8 mouse cellular contexts compared by ENCODE assay signal in genomic region chr13:74807446-74808151, GRCm38 (mm10). TPM values are rescaled to one million over a fixed set of nuclear protein-coding genes. Genes with fewer than 3 reads are reported as not detected.
DNase-seq lines count a peak whose midpoint lies in the region; ATAC-seq and TF ChIP-seq lines count a peak whose summit lies in the region.

No protein-coding gene starts in this region.

- peak overlapping the region; percentile 55 for H3K9ac ChIP-seq in hindbrain, postnatal 0 days (replicated peaks; ENCODE audit: low read length)
- peak overlapping the region; percentile 78 for H3K9ac ChIP-seq in liver, embryonic 13.5 days
- H3K9ac ChIP-seq in stomach, postnatal 0 days (ENCODE audit: low read length), result peak overlapping the region; percentile 83

- H3K9me3 ChIP-seq in hindbrain, postnatal 0 days (ENCODE audit: low read length), result no peaks in the 10 kb centered on the region
- no peaks in the 10 kb centered on the region for H3K9me3 ChIP-seq in liver, embryonic 13.5 days (replicated peaks)
- no peaks in the 10 kb centered on the region for H3K9me3 ChIP-seq in stomach, postnatal 0 days (ENCODE audit: control insufficient read depth, low read length)

- WGBS in hindbrain, postnatal 0 days, result under 1% methylated on average over 29 of the region's 31 CpGs
- 1% methylated on average over 31 of the region's 31 CpGs for WGBS in liver, embryonic 13.5 days (ENCODE audit: insufficient replicate concordance)
- under 1% methylated on average over 31 of the region's 31 CpGs for WGBS in stomach, postnatal 0 days

- DNase-seq in 416B (ENCODE audit: low read depth), result peak; percentile 89
- peak; percentile 34 for DNase-seq in WW6 (ENCODE audit: low read depth, low spot score)
- peak; percentile 76 for DNase-seq in gastrocnemius, postnatal 10 days
- peak; percentile 55 for DNase-seq in hindbrain, postnatal 0 days (ENCODE audit: low spot score)
- peak; percentile 75 for DNase-seq in liver, embryonic 13.5 days
- peak; percentile 85 for DNase-seq in stomach, postnatal 0 days (ENCODE audit: low spot score)

- no peak for TF ChIP-seq POLR2A in cortical plate, adult 2 months (IDR thresholded peaks at IDR 0.05; ENCODE audit: extremely low read depth, insufficient read depth, low read length)
- peak; percentile 93 for TF ChIP-seq POLR2A in myocyte (IDR thresholded peaks at IDR 0.05; ENCODE audit: insufficient read length, low read depth)

- peak overlapping the region; percentile 100 for H3K4me2 ChIP-seq in hindbrain, postnatal 0 days (ENCODE audit: low read depth, low read length)
- H3K4me2 ChIP-seq in liver, embryonic 13.5 days, result peak overlapping the region; percentile 96
- peak overlapping the region; percentile 89 for H3K4me2 ChIP-seq in myocyte (ENCODE audit: low read depth)
- peak overlapping the region; percentile 81 for H3K4me2 ChIP-seq in stomach, postnatal 0 days (replicated peaks; ENCODE audit: low read depth)

- TF ChIP-seq EP300 in stomach, postnatal 0 days (optimal IDR thresholded peaks at IDR 0.05), result no peak

- no peaks in the 10 kb centered on the region for H3K4me1 ChIP-seq in cortical plate, adult 2 months (ENCODE audit: control insufficient read depth, insufficient read depth, low read length)
- H3K4me1 ChIP-seq in hindbrain, postnatal 0 days (ENCODE audit: insufficient read depth, low read length), result no peaks in the 10 kb centered on the region
- peaks cover 26% of the 10 kb centered on the region for H3K4me1 ChIP-seq in liver, embryonic 13.5 days (replicated peaks)
- H3K4me1 ChIP-seq in stomach, postnatal 0 days (replicated peaks; ENCODE audit: control insufficient read depth, insufficient read depth), result no peaks in the 10 kb centered on the region; the same call in 1 of the 2 replicates

- peak overlapping the region; percentile 44 for H3K4me3 ChIP-seq in cortical plate, adult 2 months (ENCODE audit: insufficient read depth, low read length)
- H3K4me3 ChIP-seq in hindbrain, postnatal 0 days (ENCODE audit: low read length), result peak overlapping the region; percentile 73
- peak overlapping the region; percentile 73 for H3K4me3 ChIP-seq in liver, embryonic 13.5 days (replicated peaks)
- peak overlapping the region; percentile 96 for H3K4me3 ChIP-seq in myocyte
- H3K4me3 ChIP-seq in stomach, postnatal 0 days (ENCODE audit: low read depth, low read length), result peak overlapping the region; percentile 80

- TF ChIP-seq CTCF in cortical plate, adult 2 months (IDR thresholded peaks at IDR 0.05; ENCODE audit: extremely low read depth, insufficient read depth, low read length), result no peak
- no peak for TF ChIP-seq CTCF in hindbrain, postnatal 0 days (IDR thresholded peaks at IDR 0.05; ENCODE audit: low read depth)
- no peak for TF ChIP-seq CTCF in stomach, postnatal 0 days (IDR thresholded peaks at IDR 0.05; ENCODE audit: low read depth)

- no peaks in the 10 kb centered on the region for H3K27me3 ChIP-seq in hindbrain, postnatal 0 days (ENCODE audit: insufficient read depth, low read length)
- no peaks in the 10 kb centered on the region for H3K27me3 ChIP-seq in liver, embryonic 13.5 days
- no peaks in the 10 kb centered on the region for H3K27me3 ChIP-seq in myocyte (ENCODE audit: control insufficient read depth, insufficient read depth, insufficient read length)
- no peaks in the 10 kb centered on the region for H3K27me3 ChIP-seq in stomach, postnatal 0 days (ENCODE audit: control insufficient read depth, insufficient read depth, low read length)

- H3K79me2 ChIP-seq in myocyte (ENCODE audit: control insufficient read depth, insufficient read depth), result peaks cover 40% of the 10 kb centered on the region

- peak overlapping the region; percentile 64 for H3ac ChIP-seq in myocyte (ENCODE audit: control insufficient read depth, insufficient read length)

- H3K27ac ChIP-seq in cortical plate, adult 2 months (ENCODE audit: insufficient read depth, low read length), result no peak overlapping the region
- H3K27ac ChIP-seq in hindbrain, postnatal 0 days, result peak overlapping the region; percentile 48; the same call in 1 of the 2 replicates
- peak overlapping the region; percentile 69 for H3K27ac ChIP-seq in liver, embryonic 13.5 days
- peak overlapping the region; percentile 96 for H3K27ac ChIP-seq in stomach, postnatal 0 days (replicated peaks)

- peak; percentile 89 for ATAC-seq in hindbrain, postnatal 0 days
- ATAC-seq in liver, embryonic 13.5 days (ENCODE audit: low read depth), result peak; percentile 97
- peak; percentile 95 for ATAC-seq in stomach, postnatal 0 days (ENCODE audit: low FRiP score, low TSS enrichment)

- H3K36me3 ChIP-seq in hindbrain, postnatal 0 days (ENCODE audit: insufficient read depth, low read length), result no peaks in the 10 kb centered on the region
- no peaks in the 10 kb centered on the region for H3K36me3 ChIP-seq in liver, embryonic 13.5 days
- no peaks in the 10 kb centered on the region for H3K36me3 ChIP-seq in myocyte (ENCODE audit: control insufficient read depth, insufficient read depth)
- no peaks in the 10 kb centered on the region for H3K36me3 ChIP-seq in stomach, postnatal 0 days (ENCODE audit: control insufficient read depth, insufficient read depth, low read length)

TF ChIP-seq in myocyte, 11 proteins besides CTCF, POLR2A, EP300 and RAD21:
- TF ChIP-seq TCF12 (IDR thresholded peaks at IDR 0.05; ENCODE audit: insufficient read depth, poor library complexity, severe bottlenecking), result no peak
- no peak for TF ChIP-seq SRF (IDR thresholded peaks at IDR 0.05; ENCODE audit: control insufficient read depth, insufficient read length, low read depth)
- peak; percentile 46 to 89 (median 76) for TF ChIP-seq MYOG (IDR thresholded peaks at IDR 0.05; ENCODE audit: control insufficient read depth in 1 of 3, insufficient read depth in 1 of 3, insufficient read length in 2 of 3, low read depth in 2 of 3)
- TF ChIP-seq POLR2AphosphoS2 (IDR thresholded peaks at IDR 0.05; ENCODE audit: insufficient read length, low read depth), result peak; percentile 87
- peak in 2 of 3 experiments; percentile 72 to 91 for TF ChIP-seq MYOD1 (IDR thresholded peaks at IDR 0.05; ENCODE audit: control insufficient read depth in 1 of 3, insufficient read length in 2 of 3, low read depth in 2 of 3)

RNA-seq across cellular contexts. Expression of gene Cast, which starts 1.0 kb away (rescaled TPM):
- polyA plus RNA-seq in cortical plate, adult 2 months (2012; rRNA removed), result 6.1 and 6.5 TPM in 2 replicates
- 10 to 100 TPM; 76.5 to 89.5 TPM for total RNA-seq in gastrocnemius, postnatal 10 days (2021)
- total RNA-seq in hindbrain, postnatal 0 days (2014; rRNA removed), result 2.9 and 4.2 TPM in 2 replicates
- 7.5 and 7.7 TPM in 2 replicates for polyA plus RNA-seq in hindbrain, postnatal 0 days (2015; fragmentation: Nextera tagmentation; extraction: Ambion mirVana)
- 34.1 and 44.3 TPM in 2 replicates for polyA plus RNA-seq in liver, embryonic 13.5 days (2015; fragmentation: Nextera tagmentation; extraction: Ambion mirVana)
- 32.4 TPM for polyA plus RNA-seq in myocyte (2012; fragmentation: generic; extraction: Trizol)
- 66.5 and 68.9 TPM in 2 replicates for polyA plus RNA-seq in stomach, postnatal 0 days (2015; fragmentation: Nextera tagmentation; extraction: Ambion mirVana)

Comparison
In these comparisons a context has a peak if more than half of its experiments do, and no peak if none do; other contexts are left out.
1. DNase-seq: peak in every context shown above with its lines; median percentile 89 in 416B; 85 in stomach, postnatal 0 days; 76 in gastrocnemius, postnatal 10 days; 75 in liver, embryonic 13.5 days; 55 in hindbrain, postnatal 0 days; 34 in WW6.
2. H3K4me3 ChIP-seq: peak in every context shown above with its lines; median percentile 96 in myocyte; 80 in stomach, postnatal 0 days; 73 in hindbrain, postnatal 0 days; 73 in liver, embryonic 13.5 days; 44 in cortical plate, adult 2 months.